Mouse (Mus musculus) adrenal gland, postnatal 4 days (tissue): ENCODE data around the gene Igf1r. TPM values are rescaled to one million over a fixed set of nuclear protein-coding genes. Genes with fewer than 3 reads are reported as not detected.

Source experiments
- DNase-seq, 2 experiments: peaks; one replicate each; pipeline ENCODE4 v3.0.0; 2021 to 2022; ENCODE audit warnings: low spot score in 2 of 2, mixed read lengths in 2 of 2
- long read RNA-seq, 2 experiments: library from polyadenylated mRNA; stranded (forward); transcript quantifications; one replicate each; pipeline ENCODE4 v2.0.0; 2021
- total RNA-seq, 2 experiments: library from RNA; stranded (reverse); gene quantifications; 2 replicates each; pipeline ENCODE4 v1.2.3; 2021

Igf1r gene
- total RNA-seq = 10 to 100 TPM; 71.9 to 75.8 TPM
- long read RNA-seq, experiment 1, partial matches to known transcripts = 0 of 7 reads
- long read RNA-seq, experiment 1, other reads (novel, unspliced or antisense) = 7 of 7 reads
- long read RNA-seq, experiment 2, full-length matches to known transcripts = 2 of 35 reads
- long read RNA-seq, experiment 2, partial matches to known transcripts = 7 of 35 reads
- long read RNA-seq, experiment 2, other reads (novel, unspliced or antisense) = 26 of 35 reads

DNA sequence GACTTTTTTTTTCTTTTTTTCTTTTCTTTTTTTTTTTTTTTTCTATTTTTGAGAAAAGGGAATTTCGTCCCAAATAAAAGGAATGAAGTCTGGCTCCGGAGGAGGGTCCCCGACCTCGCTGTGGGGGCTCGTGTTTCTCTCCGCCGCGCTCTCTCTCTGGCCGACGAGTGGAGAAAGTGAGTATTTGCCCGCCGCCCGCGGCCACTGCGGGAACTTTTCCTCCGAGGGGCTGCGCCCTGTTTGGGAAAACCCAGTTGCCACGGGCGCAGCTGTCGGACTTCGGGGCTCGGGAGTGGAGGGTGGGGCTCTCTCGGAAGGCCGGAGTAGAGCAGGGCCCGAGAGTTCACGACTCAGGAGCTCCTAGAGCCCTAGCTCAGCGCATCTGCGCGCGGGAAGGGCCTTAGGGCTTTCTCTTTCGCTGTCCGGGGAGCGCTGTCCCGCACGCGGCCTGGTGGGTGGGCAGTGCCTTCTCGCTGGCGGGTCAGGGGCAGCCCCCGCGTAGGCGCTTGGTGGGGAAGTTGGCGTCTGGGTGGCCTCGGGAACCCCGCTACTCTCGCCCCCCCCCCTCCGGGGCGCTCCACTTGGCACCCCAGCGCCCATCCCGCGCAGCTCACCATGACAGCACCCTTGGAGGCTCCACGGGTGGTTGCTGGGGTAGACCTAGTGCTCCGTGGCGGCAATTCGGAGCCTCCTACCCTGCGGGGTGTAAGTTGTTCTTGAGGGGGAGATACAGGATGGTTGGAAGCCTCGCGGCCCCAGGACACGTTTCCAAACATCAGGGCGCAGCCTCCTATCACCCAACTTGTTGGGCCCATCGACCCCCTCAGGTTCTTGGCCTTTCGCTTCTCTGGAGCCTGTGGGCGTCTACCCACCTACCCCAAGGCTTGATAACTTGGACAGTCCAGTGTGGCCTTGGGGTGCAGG is at the start of gene Igf1r:
Gene Igf1r, plus strand, starts transcription at position 51 of the 924 bp plus-strand sequence.
- peak; percentile 24 to 32 for DNase-seq

DNA sequence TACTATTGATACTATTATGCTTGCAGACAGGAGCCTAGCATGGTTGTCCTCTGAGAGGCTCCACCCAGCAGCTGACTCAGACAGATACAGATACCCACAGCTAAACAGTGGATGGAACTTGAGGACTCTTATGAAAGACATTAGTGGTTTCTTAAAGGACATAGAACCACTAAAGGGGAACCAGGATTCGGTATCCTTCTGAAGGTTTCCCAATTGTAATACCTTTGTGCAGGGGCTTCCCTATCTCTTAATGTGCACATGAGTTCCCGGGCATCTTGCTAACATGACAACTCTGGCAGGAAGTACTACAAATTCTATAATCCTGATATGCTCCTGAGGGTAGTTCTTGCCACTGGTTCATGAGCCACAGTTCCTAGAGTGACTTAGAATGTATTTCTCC is 46.3 kb upstream of the Igf1r start:
- DNase-seq = no peak

DNA sequence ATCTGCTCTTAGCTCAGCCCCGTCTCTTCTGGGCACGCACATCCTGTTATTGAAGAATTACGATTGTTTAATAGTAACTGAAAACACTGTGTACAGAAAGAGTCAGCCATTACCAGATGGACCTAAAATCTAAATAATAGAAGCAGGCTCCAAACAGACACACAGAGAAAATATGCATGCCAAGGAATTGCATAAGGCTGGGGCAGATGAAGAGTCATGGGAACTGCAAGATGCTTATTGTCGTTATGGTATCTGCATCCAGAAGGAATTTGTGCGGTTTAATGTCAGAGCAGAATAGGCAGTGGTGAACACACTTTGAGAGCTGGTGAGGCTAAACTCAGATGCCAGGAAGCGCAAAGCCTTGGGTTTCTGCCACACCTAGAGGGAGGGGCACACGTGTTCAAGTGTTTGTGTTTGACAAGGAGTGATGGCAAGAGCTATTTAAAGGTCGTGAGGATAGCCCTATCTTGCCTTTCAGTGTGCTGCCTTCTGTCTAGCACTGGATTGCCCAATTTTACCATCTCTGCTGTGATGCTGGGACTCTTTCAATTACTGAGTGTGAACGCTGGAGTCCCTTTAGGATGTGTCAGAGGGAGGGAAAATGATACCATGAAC is 44.7 kb upstream of the Igf1r start:
- no peak for DNase-seq

DNA sequence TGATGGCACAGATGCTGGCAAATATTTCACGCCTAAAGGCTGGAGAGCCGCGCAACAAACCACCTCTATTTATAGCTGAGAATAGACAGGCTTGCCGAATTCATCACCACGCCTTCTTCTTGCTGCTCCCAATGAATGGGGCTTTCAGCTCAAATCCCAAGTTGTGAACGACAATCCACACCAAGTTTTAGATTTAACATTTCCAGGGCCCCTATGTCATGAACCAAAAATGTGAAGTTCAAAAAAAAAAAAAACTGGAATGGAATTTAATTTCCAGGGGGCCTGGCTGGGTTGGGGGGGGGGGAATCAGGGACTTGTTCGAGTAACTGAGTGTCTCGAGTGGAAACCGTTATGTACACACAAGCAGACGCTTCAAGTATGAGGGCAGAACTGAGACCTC is 42.1 kb upstream of the Igf1r start:
- no peak for DNase-seq

DNA sequence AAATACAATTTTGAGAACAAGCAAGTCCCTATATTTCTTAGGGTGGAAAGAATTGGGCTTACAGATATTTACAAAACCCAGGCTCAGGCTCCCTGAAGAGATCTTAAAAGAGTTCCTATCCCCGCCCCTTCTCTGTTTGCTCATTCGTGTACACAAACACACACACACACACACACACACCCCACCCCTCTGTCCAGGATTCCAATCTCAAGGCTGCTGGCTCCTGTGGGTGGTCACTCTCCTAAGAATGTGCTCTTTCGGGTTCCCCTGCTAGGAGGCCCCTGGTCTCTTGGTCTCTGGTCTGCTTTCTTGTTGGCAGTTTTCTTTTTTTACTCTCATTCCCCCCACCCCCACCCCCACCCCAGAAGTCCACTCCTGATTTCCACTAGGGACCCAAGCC is 41.7 kb upstream of the Igf1r start:
- DNase-seq = no peak

DNA sequence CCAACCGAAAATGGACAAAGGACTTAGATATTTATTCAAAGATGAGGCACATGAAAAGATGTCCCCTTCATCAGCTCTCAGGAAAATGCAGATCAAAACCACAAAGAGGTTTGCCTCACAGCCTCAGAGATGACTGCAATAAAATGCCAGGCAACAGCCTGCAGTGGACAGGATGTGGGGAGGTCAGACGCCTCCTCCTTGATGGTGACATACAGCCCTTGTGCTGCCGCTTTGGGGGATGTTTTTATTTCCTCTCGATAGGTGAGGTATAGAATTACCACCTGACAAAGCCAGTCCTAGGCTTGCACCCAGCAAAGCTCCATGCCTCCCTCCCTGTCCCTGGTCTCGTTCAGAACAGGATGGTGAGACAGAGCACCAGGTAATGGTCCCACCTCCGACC is 40.8 kb upstream of the Igf1r start:
- DNase-seq = no peak

DNA sequence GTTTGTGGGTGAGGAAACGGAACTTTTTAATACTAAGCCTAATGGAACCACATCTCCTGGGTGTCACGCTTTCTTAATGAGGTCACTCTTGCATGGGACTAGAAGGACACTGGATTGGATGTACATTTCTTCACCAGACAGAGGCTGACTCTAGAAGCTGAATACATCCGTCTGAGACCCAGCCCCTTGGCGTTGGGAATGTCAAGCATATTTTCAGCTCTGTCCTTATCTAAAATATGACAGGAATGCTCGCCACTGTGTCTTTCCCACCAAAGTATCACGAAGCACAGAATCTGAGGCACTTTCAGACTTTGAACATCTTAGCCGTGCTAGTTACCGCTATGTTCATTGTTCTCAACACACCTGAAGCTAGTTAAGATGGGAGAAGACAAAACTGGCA is 35.7 kb upstream of the Igf1r start:
- DNase-seq = no peak

DNA sequence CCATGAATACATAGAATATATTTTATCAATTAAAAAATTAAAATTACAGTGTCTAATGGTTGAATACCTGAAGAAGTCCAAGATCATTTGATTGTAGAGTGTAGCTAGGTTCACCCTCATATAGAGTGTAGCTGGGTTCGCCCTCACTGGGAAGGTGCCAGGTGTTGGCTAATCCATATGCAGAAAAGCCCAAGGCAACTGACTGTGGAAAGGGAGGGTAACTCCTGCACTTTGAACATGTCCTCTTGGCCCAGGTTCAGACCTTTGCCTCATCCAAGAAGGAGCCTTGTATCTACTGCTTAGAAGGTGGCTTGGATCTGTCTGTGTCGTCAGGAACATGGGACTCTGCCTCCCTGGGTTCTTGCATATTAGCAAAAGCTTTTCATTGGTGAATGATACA is 34.9 kb upstream of the Igf1r start:
- DNase-seq = no peak

DNA sequence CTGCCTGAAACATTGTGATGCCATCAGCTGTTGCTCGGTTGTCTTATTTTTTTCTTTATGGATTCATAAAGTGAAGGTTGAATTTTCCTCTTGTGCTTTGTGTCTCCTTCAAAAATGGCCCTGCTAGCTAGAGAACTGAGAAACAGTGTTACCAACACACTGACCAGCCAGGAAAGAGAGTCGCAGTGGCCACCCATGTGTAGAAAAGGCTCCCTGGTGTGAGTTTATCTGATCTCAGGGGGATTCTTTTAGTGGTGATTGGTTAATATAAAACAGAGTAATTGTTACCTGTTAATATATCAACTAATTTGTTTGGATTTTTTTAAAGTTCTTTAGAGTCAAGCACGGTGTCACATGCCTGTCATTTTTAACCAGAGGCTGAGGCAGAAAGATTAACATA is 33.2 kb upstream of the Igf1r start:
- no peak for DNase-seq

DNA sequence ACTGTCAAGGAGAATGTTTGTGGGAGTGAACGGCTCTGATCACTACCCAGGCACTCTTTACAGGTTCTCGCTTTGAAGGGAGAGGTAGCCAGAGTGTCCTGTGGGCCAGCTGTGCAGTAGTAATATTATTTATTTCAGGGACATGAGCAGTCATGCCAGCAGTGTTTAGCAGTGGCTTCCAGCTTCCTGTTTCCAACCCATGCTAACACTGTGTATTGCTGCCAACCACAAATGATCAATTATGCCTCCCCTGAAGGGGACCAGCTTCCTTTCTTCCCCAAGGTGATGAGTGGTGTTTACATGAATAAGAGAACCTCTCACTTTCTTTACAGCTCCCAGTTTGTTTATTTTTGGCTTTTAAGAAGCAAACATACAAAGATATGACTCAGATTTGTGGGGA is 28.4 kb upstream of the Igf1r start:
- no peak for DNase-seq

DNA sequence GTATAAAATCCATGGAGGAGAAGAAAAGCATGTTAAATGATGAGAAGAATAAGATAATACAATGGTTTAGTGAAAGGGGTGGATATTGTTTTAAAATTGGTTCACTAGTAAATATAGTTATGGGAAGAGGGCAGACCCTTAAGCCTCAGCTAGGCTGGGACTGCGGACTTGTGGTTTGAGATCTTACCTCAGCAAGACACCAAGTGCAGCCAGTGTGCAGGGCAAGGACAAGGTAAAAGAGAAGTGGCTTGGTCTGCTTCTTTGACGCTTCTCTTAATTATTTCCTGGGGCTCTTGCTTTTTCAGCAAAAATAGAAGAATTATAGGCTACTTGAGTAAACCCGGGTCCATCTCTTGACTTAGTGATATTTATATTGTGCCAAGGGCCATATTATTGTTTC is 22.5 kb upstream of the Igf1r start:
- DNase-seq = no peak

DNA sequence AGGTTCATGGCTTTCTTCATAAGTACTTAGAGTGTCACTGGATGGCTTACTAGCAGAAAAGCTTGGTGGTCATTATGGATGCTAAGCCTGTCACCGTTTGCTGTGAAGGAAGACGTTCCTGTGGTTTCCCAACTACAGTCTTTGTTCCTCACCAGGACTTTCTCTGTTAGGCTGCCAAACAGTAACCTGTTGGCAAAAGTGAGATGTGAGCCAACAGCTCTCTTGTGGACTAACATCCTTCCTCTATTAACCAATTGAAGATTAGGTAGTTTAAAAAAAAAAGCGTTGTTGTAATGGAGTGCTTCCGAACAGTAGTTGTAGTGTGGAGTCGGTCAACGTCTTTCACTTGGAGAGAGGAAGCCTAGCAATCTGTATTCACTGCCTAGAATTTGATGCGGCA is 15.8 kb upstream of the Igf1r start:
- no peak for DNase-seq

DNA sequence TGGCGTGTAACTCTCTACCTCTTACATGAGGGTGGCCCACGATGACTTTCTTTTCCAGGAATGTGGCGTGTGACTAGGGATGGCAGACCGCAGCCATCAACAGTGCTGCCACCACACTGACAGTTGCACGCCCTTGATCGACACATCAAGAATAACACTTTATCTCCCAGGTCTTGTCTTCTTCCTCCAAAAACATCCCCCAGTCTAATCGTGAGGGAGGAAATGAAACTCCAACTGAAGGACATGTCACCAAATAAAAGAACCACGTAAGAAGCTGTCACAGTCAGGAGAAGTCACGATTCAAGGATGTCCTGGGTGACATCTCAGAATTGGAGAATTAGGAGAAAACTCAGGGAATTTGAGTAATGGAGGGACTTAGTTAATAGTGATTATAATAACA is 8.8 kb upstream of the Igf1r start:
- no peak for DNase-seq

DNA sequence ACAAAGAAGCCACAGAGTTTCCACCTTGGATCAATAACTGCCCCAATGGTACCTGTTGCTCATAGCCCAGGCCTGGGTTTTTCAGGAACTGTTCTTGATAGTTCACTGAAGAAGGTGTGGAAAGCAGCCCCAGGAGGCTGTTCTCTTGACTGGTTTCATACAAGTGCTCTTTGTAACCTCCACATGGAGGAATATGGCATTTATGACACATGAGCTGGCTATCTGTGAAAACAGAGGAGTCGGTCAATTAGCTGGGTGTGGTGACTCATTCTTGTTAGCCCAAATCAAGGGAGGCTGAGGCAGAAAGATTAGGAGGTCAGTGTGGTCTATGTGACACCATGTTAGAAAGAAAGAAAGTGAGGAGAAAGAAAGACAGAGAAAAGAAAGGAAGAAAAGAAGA is 5.7 kb upstream of the Igf1r start:
- no peak for DNase-seq

DNA sequence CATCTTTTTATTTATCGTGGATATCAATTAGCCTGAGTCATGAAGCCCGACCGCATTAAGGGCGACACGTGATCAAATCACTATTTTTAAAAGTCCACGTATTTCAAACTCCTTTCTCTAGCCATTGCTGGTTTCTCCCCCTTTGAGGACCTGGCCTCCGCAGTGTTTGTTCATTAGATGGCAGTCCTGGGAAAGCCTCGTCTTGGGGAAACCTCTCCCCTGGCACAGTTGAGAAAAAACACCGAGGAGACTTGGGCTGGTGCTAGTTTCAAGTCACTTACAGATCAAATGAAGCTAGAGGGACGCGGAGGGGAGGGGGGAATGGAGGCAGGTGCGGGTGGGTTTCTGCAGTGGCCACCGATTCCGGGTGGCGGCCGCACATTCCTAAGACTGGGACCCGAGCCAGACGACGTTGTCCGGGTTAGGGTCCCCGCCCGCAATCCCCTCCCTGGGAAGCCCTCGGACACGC is 2.2 kb upstream of the Igf1r start:
- no peak for DNase-seq

DNA sequence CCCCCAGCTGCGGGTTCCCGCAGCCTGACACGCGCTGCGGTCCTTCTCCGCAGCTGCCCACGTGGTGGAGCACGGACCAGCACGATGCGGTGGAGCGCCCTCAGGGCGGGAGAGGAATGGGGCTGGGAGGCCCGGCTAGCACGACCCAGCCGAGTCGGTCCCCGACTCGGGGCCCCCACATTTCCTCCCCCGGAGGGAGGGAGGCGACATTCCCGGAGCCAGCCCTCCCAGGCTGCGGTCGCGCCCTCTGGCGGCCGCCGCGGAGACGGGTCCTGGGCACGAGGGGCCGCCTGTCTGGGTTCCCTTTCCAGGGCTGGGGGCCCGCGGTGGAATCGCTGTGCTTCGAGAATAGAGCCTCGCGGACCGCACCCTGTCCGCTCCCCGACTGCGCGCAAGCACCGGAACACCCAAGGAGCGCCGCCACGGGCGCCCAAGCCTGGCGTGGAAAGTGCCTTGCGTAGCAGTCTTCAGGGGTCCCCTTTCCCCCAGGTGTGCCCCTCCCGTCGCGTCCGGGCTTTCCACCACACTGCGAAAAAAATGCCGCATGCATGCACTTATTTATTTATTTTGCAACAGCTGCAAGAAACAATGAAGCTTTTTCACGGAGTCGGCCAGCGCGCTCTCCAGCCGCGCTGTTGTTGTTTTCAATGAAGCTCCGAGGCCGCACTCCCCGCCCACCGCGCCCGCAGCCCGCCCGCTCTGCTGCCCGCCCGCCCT is 1.7 kb upstream of the Igf1r start:
- DNase-seq = peak; percentile 70 to 83

DNA sequence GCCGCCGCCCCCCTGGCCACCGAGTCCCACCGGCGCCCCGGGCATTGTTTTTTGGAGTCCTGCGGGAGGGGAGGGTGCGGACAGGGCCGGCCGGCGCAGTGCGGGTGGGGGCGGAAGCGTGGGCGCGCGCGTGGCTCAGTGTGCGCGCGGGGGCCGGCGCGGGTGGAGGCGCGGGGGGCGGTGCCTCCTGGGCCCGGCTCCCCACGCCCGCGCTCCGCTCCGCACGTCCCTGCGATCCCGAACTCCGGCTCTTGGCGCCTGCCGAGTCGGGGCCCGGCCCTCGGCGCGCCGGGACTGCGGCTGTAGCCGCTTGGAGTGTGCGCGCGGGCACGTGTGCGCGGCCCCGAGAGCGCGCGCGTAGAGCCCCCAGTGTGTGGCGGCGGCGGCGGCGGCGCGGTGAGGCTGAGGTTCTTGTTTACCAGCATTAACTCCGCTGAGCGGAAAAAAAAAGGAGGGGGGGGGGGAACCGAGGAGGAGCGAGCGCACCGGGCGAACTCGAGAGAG is 1.0 kb upstream of the Igf1r start:
- peak; percentile 85 for DNase-seq

DNA sequence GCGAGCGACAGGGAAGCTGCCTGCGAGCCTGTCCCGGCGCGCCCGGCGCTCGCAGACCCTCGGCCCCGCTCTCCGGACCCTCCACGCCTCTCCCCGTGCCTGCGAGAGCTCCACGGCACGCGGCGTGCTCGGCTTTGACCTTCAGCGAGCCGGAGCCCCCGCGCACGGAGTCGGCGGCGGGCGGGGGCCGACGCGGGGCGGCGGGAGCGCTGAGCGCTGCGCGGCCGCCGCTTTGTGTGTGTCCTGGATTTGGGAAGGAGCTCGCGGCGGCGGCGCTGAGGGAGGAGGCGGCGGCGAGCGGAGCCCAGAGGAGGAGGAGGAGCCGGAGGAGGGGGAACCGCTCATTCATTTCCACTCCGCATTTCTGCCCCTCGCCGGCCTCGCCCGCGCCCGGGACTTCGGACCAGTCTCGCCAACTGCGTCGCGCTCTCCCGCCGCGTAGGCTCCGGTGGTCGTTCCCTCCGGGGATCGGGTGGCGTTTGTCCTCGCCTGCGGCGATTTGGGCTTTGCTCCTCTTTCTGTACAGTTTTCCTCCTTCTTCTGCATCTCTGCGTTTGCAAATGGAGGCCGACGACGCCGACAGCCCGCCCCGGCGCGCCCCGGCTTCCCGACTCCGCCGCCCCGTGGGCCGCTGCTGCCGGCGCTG is 468 bp upstream of the Igf1r start:
- peak; percentile 57 to 71 for DNase-seq

DNA sequence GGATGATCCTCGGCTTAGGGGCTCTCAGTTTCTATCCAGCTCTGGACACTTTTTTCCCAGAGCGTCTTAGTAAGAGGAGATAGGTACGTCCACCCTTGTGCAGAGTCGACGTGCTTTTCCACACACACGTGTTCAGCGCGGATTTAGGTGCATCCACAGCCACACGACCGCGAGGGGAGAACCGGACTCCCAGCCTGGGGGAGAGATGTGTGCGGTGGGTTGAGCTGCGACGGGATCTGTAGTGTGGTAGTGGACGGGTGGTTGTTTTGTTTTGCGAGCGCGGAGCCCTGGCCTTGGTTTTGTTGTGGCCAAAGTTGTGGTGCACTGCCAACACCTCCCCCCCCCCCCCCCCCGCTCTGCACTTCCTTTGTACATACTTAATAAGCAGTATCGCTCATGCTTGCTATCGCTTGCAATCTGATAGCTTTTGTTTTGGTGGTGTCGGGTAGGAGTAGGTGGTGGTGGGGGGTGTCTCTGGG is 1.2 kb downstream of the Igf1r start:
- DNase-seq = no peak

DNA sequence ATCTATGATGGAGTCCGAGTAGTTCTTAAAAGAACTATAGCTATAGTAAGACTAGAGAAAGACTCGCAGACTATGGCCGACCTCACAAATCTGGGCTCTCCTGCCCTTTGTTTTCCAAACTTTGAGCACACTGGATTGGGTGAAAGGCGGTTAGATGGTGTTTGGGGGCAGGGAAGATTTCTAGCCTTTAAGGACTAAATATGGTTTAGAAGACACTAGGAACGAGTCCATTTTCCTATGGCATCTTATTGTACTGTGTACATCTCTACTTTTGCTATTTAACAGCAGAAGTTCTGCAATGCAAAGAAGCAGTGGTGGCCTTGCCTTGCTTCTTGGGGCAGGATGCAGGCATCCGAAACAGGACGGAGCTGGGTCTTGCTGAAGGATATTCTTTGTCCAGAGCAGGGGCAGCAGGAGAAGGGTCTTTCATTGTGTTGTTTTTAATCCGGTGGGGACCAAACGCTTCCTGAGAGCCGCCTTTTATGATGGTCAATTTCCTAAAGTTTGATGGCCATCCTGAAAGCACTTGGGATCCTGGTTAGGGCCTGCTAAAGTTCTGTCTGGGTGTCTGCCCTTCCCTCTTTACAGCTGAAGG is 2.1 kb downstream of the Igf1r start:
- DNase-seq = no peak
